Comparison of ENCODE assay signal across 9 mouse cellular contexts in the genomic region with DNA sequence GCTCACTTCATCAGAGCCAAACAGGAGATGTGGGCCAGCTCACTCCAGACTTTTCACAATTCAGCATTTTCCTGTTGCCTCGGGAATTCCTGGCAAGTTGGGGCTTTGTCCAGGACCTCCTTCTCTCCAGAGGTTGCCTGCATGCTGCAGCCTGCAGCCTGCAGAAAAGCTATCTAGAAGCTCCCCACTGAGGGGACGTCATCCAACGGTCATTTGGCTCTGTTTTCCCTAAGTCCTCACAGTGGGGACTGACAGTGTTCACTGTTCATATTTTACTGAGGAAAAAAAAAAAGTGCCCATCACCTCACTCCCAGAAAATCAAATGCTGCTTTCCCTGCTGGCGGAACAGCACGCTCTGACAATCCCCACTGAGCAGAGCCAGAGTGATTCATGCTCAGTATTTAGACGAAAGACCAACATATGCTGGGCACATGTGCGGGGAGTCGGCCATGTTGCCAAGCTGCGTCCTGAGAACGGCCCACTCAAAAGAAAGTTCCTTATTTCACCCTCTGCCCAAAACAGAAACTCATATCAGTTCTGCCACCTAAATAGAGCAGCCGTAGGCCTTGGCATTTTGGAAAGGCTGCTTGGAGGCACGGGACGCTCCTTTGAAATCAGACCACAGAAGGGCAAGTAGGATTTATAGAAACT.
DNase-seq lines count a peak whose midpoint lies in the region; ATAC-seq and TF ChIP-seq lines count a peak whose summit lies in the region.
"Had no signal": no experiment of that assay in that cellular context is flagged by ENCODE, and none has a peak within 500 bp of the region (broad histone marks: within the 10 kb centered on the region; RNA-seq: fewer than 3 reads in every experiment).

No protein-coding gene starts in this region.

- H3K4me2 ChIP-seq in lung, embryonic 15.5 days = no peak overlapping the region
- H3K4me2 ChIP-seq in kidney, embryonic 14.5 days (replicated peaks; ENCODE audit: low read depth, low read length) = no peak overlapping the region
- no peak overlapping the region for H3K4me2 ChIP-seq in intestine, postnatal 0 days (replicated peaks; ENCODE audit: low read depth)

- no peak overlapping the region for H3K9ac ChIP-seq in lung, embryonic 15.5 days
- no peak overlapping the region for H3K9ac ChIP-seq in kidney, embryonic 14.5 days (ENCODE audit: low read depth, low read length)
- H3K9ac ChIP-seq in intestine, postnatal 0 days (ENCODE audit: low read depth, low read length) = no peak overlapping the region

- no peaks in the 10 kb centered on the region for H3K27me3 ChIP-seq in lung, embryonic 15.5 days
- H3K27me3 ChIP-seq in kidney, embryonic 14.5 days (ENCODE audit: control insufficient read depth, insufficient read depth, low read length) = no peaks in the 10 kb centered on the region
- H3K27me3 ChIP-seq in intestine, postnatal 0 days (replicated peaks; ENCODE audit: control insufficient read depth, insufficient read depth, low read length) = no peaks in the 10 kb centered on the region

- no peaks in the 10 kb centered on the region for H3K36me3 ChIP-seq in lung, embryonic 15.5 days
- no peaks in the 10 kb centered on the region for H3K36me3 ChIP-seq in kidney, embryonic 14.5 days (ENCODE audit: control insufficient read depth, insufficient read depth, low read length)
- H3K36me3 ChIP-seq in intestine, postnatal 0 days (ENCODE audit: control insufficient read depth, insufficient read depth) = no peaks in the 10 kb centered on the region

- no peak for TF ChIP-seq CTCF in intestine, postnatal 0 days (IDR thresholded peaks at IDR 0.05; ENCODE audit: low read depth)

- no peak for DNase-seq in lung, adult 18-20 months
- DNase-seq in embryo, embryonic 10.5 days (ENCODE audit: low spot score) = peak; percentile 57
- DNase-seq in heart, adult 8-10 months (ENCODE audit: low spot score) = peak; percentile 23
- DNase-seq in left cerebral cortex, adult 9 months (ENCODE audit: low spot score in 2 of 2) = peak; percentile 65 to 91
- DNase-seq in right cerebral cortex, postnatal 4 days = peak; percentile 40

- H3K9me3 ChIP-seq in lung, embryonic 15.5 days = no peaks in the 10 kb centered on the region
- H3K9me3 ChIP-seq in kidney, embryonic 14.5 days (ENCODE audit: control insufficient read depth, low read length) = no peaks in the 10 kb centered on the region
- H3K9me3 ChIP-seq in intestine, postnatal 0 days (ENCODE audit: control insufficient read depth) = no peaks in the 10 kb centered on the region

- H3K27ac ChIP-seq in lung, embryonic 15.5 days = peak overlapping the region; percentile 97
- H3K27ac ChIP-seq in kidney, embryonic 14.5 days (ENCODE audit: low read depth, low read length) = no peak overlapping the region
- no peak overlapping the region for H3K27ac ChIP-seq in intestine, postnatal 0 days (ENCODE audit: low read depth, low read length)
- H3K27ac ChIP-seq: kidney, postnatal 0 days had no signal

- 53% methylated on average over 13 of the region's 13 CpGs for WGBS in lung, embryonic 15.5 days
- WGBS in kidney, embryonic 14.5 days = 77% methylated on average over 13 of the region's 13 CpGs
- WGBS in intestine, postnatal 0 days = 82% methylated on average over 13 of the region's 13 CpGs

- ATAC-seq in lung, embryonic 15.5 days (ENCODE audit: borderline replicate concordance, extremely low read depth, low FRiP score, low TSS enrichment) = no peak
- ATAC-seq in kidney, embryonic 14.5 days (ENCODE audit: low FRiP score, low TSS enrichment) = no peak
- no peak for ATAC-seq in intestine, postnatal 0 days

- H3K4me1 ChIP-seq in lung, embryonic 15.5 days = peaks cover 73% of the 10 kb centered on the region
- peaks cover 7% of the 10 kb centered on the region; the same call in 1 of the 2 replicates for H3K4me1 ChIP-seq in kidney, embryonic 14.5 days (ENCODE audit: control insufficient read depth, insufficient read depth, low read length)
- no peaks in the 10 kb centered on the region for H3K4me1 ChIP-seq in intestine, postnatal 0 days (replicated peaks; ENCODE audit: control insufficient read depth, insufficient read depth, low read length)

- no peak overlapping the region for H3K4me3 ChIP-seq in lung, embryonic 15.5 days
- no peak overlapping the region for H3K4me3 ChIP-seq in kidney, embryonic 14.5 days (ENCODE audit: low read length)
- no peak overlapping the region for H3K4me3 ChIP-seq in intestine, postnatal 0 days (ENCODE audit: low read depth, low read length)

Comparison
In these comparisons a context has a peak if more than half of its experiments do, and no peak if none do; other contexts are left out.
1. DNase-seq: peak in embryo, embryonic 10.5 days (single experiment), heart, adult 8-10 months (single experiment), left cerebral cortex, adult 9 months (2 of 2) and right cerebral cortex, postnatal 4 days (single experiment); none in lung, adult 18-20 months (0 of 2).